Mouse (Mus musculus): ENCODE data around the gene Bcl11b. TPM values are rescaled to one million over a fixed set of nuclear protein-coding genes. Genes with fewer than 3 reads are reported as not detected.

The Bcl11b gene
- total and polyA plus RNA-seq, 3 experiments = not detected

DNA sequence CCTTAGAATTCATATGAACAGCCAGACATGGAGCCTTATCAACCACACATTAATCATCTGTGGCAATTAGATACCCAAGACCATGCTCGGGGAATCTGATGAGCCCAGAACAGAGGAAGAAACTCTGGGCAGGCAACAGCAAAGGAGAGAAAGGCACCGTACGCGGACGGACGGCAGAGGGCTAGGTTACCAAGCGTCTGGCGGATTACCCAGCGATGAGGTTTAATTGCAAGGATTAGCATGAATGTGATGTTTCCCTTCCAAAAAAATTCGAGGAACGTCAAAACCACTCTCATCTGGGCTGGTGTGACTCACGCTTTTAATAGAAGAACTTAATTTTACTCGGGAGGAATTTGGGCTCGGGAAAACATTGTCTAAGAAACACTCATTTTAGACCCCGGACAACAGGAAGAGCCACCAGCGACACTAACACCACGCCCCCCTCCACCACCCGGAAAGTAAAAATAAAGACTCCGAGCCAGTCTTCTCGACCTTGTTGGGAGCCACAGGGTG, 52.7 kb downstream of the Bcl11b start:
- Histone ChIP-seq H3K79me2 (replicated peaks; ENCODE audit: control insufficient read depth, extremely low read depth, insufficient read depth, poor library complexity, severe bottlenecking) (no peaks in the 10 kb centered on the region), H3K4me3 (replicated peaks in 1 of 3; ENCODE audit: low read depth in 2 of 3, low read length in 2 of 3, poor library complexity in 1 of 3) (no peak overlapping the region), H3K4me2 (ENCODE audit: insufficient read depth, low read depth, poor library complexity, severe bottlenecking) (no peak overlapping the region), H3K9me3 (replicated peaks; ENCODE audit: low read length) (peaks cover 96% of the 10 kb centered on the region), H3K4me1 (ENCODE audit: control insufficient read depth in 1 of 2, insufficient read depth in 2 of 2) (no peaks in the 10 kb centered on the region), H3K27ac (ENCODE audit: insufficient read depth, low read depth) (no peak overlapping the region), H3K36me3 (replicated peaks in 1 of 2; ENCODE audit: control insufficient read depth in 1 of 2, insufficient read depth in 1 of 2, low read length in 1 of 2) (no peaks in the 10 kb centered on the region), H3K9ac (ENCODE audit: insufficient read depth, low read depth) (no peak overlapping the region), H3K27me3 (replicated peaks) (no peaks in the 10 kb centered on the region)
- dilution Hi-C loops (cut with MboI; ENCODE audit: extremely low pct_ligation_motif_present, extremely low pct_unique_long_range_greater_than_20kb, low sequenced_read_pairs) = no loop called here
- TF ChIP-seq UBTF (IDR thresholded peaks at IDR 0.05; ENCODE audit: low read depth, low read length) (no peak), ZMIZ1 (IDR thresholded peaks at IDR 0.05; ENCODE audit: low read depth, low read length) (no peak), E2F4 (IDR thresholded peaks at IDR 0.05; ENCODE audit: insufficient replicate concordance, low read depth, low read length) (no peak), NRF1 (IDR thresholded peaks at IDR 0.05; ENCODE audit: low read depth, low read length) (no peak), BHLHE40 (IDR thresholded peaks at IDR 0.05; ENCODE audit: low read depth, low read length) (no peak), ETS1 (conservative IDR thresholded peaks at IDR 0.05; ENCODE audit: low read depth, low read length) (no peak), EP300 (IDR thresholded peaks at IDR 0.05; ENCODE audit: low read length) (no peak), CHD1 (IDR thresholded peaks at IDR 0.05; ENCODE audit: low read depth, low read length) (no peak), PAX5 (IDR thresholded peaks at IDR 0.05; ENCODE audit: low read length) (no peak), RAD21 (IDR thresholded peaks at IDR 0.05; ENCODE audit: low read depth, low read length) (no peak), ELF1 (IDR thresholded peaks at IDR 0.05; ENCODE audit: low read depth, low read length) (no peak), TBP (conservative IDR thresholded peaks at IDR 0.05; ENCODE audit: low read depth, low read length) (no peak), NELFE (IDR thresholded peaks at IDR 0.05; ENCODE audit: low read depth, low read length) (no peak), KAT2A (IDR thresholded peaks at IDR 0.05; ENCODE audit: insufficient replicate concordance, low read length) (no peak), HCFC1 (IDR thresholded peaks at IDR 0.05; ENCODE audit: low read depth, low read length) (no peak), IRF4 (IDR thresholded peaks at IDR 0.05; ENCODE audit: low read depth, low read length) (no peak), USF2 (conservative IDR thresholded peaks at IDR 0.05; ENCODE audit: low read depth, low read length) (no peak)
- in situ Hi-C loops (cut with MboI; ENCODE audit: low pct_ligation_motif_present, low pct_unique_long_range_greater_than_20kb, low sequenced_read_pairs) = no loop called here
- no peak for DNase-seq (ENCODE audit: extremely low read depth)

- Histone ChIP-seq H3K4me3 (replicated peaks in 1 of 3; ENCODE audit: low read depth in 2 of 3, low read length in 2 of 3, poor library complexity in 1 of 3) (no peak overlapping the region), H3K4me2 (ENCODE audit: insufficient read depth, low read depth, poor library complexity, severe bottlenecking) (no peak overlapping the region), H3K9ac (ENCODE audit: insufficient read depth, low read depth) (no peak overlapping the region), H3K79me2 (replicated peaks; ENCODE audit: control insufficient read depth, extremely low read depth, insufficient read depth, poor library complexity, severe bottlenecking) (no peaks in the 10 kb centered on the region), H3K4me1 (ENCODE audit: control insufficient read depth in 1 of 2, insufficient read depth in 2 of 2) (no peaks in the 10 kb centered on the region), H3K27me3 (replicated peaks) (no peaks in the 10 kb centered on the region), H3K36me3 (replicated peaks in 1 of 2; ENCODE audit: control insufficient read depth in 1 of 2, insufficient read depth in 1 of 2, low read length in 1 of 2) (no peaks in the 10 kb centered on the region), H3K9me3 (replicated peaks; ENCODE audit: low read length) (peaks cover 93% of the 10 kb centered on the region), H3K27ac (ENCODE audit: insufficient read depth, low read depth) (no peak overlapping the region)
- TF ChIP-seq USF1 (IDR thresholded peaks at IDR 0.05; ENCODE audit: low read depth, low read length) (no peak), POLR2A (IDR thresholded peaks at IDR 0.05; ENCODE audit: low read depth, low read length) (no peak), SMC3 (IDR thresholded peaks at IDR 0.05; ENCODE audit: low read depth, low read length) (no peak), BHLHE40 (IDR thresholded peaks at IDR 0.05; ENCODE audit: low read depth, low read length) (no peak), ZC3H11A (IDR thresholded peaks at IDR 0.05; ENCODE audit: low read depth, low read length) (no peak), JUND (conservative IDR thresholded peaks at IDR 0.05; ENCODE audit: low read depth, low read length) (no peak), CHD2 (IDR thresholded peaks at IDR 0.05; ENCODE audit: low read length) (no peak), HCFC1 (IDR thresholded peaks at IDR 0.05; ENCODE audit: low read depth, low read length) (no peak), RAD21 (IDR thresholded peaks at IDR 0.05; ENCODE audit: low read depth, low read length) (no peak), JUN (IDR thresholded peaks at IDR 0.05; ENCODE audit: insufficient read depth, low read depth, low read length) (no peak), IRF4 (IDR thresholded peaks at IDR 0.05; ENCODE audit: low read depth, low read length) (no peak), PAX5 (IDR thresholded peaks at IDR 0.05; ENCODE audit: low read length) (no peak), GABPA (IDR thresholded peaks at IDR 0.05; ENCODE audit: insufficient replicate concordance, low read depth, low read length) (no peak), SIN3A (IDR thresholded peaks at IDR 0.05; ENCODE audit: low read length) (no peak), CTCF (conservative IDR thresholded peaks at IDR 0.05 in 1 of 2, IDR thresholded peaks at IDR 0.05 in 1 of 2; ENCODE audit: low read depth in 2 of 2, low read length in 2 of 2) (no peak), MXI1 (IDR thresholded peaks at IDR 0.05; ENCODE audit: low read depth, low read length) (no peak), RCOR1 (conservative IDR thresholded peaks at IDR 0.05; ENCODE audit: low read depth, low read length) (no peak), MAFK (IDR thresholded peaks at IDR 0.05; ENCODE audit: insufficient replicate concordance, low read length) (no peak)
- in situ Hi-C loops (cut with MboI; ENCODE audit: low pct_ligation_motif_present, low pct_unique_long_range_greater_than_20kb, low sequenced_read_pairs) (no loop called here), dilution Hi-C loops (cut with MboI; ENCODE audit: extremely low pct_ligation_motif_present, extremely low pct_unique_long_range_greater_than_20kb, low sequenced_read_pairs) (no loop called here)
- DNase-seq (ENCODE audit: extremely low read depth) = no peak
These were observed 54.0 kb downstream of the Bcl11b start for GRCm38 (mm10) chr12:107949416-107949815.
